Mouse (Mus musculus) CH12.LX (cell line): ENCODE measurements around the gene Eif4h. TPM values are rescaled to one million over a fixed set of nuclear protein-coding genes. Genes with fewer than 3 reads are reported as not detected.

ENCODE experiments used
- DNase-seq: peaks from one replicate; pipeline ENCODE4 v3.0.0-alpha.2; 2013; ENCODE audit errors: extremely low read depth
- H3K27ac ChIP-seq: 2 replicates; pipeline ENCODE4 v1.5.1; 2012; ENCODE audit warnings: low read depth, mild to moderate bottlenecking, control low read depth, moderate library complexity; ENCODE audit not compliant: insufficient read depth
- H3K27me3 ChIP-seq: replicated peaks from 2 replicates; pipeline ENCODE3; 2012; ENCODE audit warnings: inconsistent platforms
- H3K36me3 ChIP-seq, 2 experiments: replicated peaks in 1 of 2; 2 replicates each; pipeline versions ENCODE3 to v1.6.1; 2012; ENCODE audit warnings: inconsistent platforms in 1 of 2, low read length in 1 of 2, mild to moderate bottlenecking in 1 of 2, mixed read lengths in 1 of 2, moderate library complexity in 1 of 2; ENCODE audit not compliant: control insufficient read depth in 1 of 2, insufficient read depth in 1 of 2
- H3K4me1 ChIP-seq, 2 experiments: 2 replicates each; pipeline ENCODE4 v1.6.1; 2012; ENCODE audit warnings: inconsistent platforms in 1 of 2, moderate library complexity in 1 of 2; ENCODE audit not compliant: insufficient read depth in 2 of 2, control insufficient read depth in 1 of 2
- H3K4me2 ChIP-seq: 2 replicates; pipeline ENCODE4 v1.6.1; 2012; ENCODE audit warnings: low read depth, mild to moderate bottlenecking, control low read depth; ENCODE audit not compliant: poor library complexity, insufficient read depth, severe bottlenecking
- H3K4me3 ChIP-seq, 3 experiments: fragments of 150-350 bp in 1 of 3; sonication (generic) in 1 of 3; replicated peaks in 1 of 3; 2 replicates each; pipeline versions ENCODE3 to v1.5.1; 2011 to 2012; ENCODE audit warnings: low read depth in 2 of 3, low read length in 2 of 3, mild to moderate bottlenecking in 2 of 3, moderate library complexity in 2 of 3, control low read depth in 1 of 3, improper control_type of control experiment in 1 of 3, inconsistent platforms in 1 of 3, mixed read lengths in 1 of 3; ENCODE audit not compliant: poor library complexity in 1 of 3
- H3K79me2 ChIP-seq: replicated peaks from 2 replicates; pipeline ENCODE4 v1.6.1; 2012; ENCODE audit warnings: mild to moderate bottlenecking, moderate library complexity; ENCODE audit not compliant: control insufficient read depth, poor library complexity, insufficient read depth, severe bottlenecking; ENCODE audit errors: extremely low read depth
- H3K9ac ChIP-seq: 2 replicates; pipeline ENCODE4 v1.6.1; 2012; ENCODE audit warnings: low read depth, mild to moderate bottlenecking, control low read depth, moderate library complexity; ENCODE audit not compliant: insufficient read depth
- H3K9me3 ChIP-seq: replicated peaks from 2 replicates; pipeline ENCODE3; 2012; ENCODE audit warnings: low read length, inconsistent platforms, mixed read lengths
- BHLHE40 ChIP-seq: IDR thresholded peaks from 2 replicates; pipeline ENCODE4 v1.6.1; 2011; ENCODE audit warnings: mild to moderate bottlenecking, low read depth, low read length, improper control_type of control experiment
- CHD1 ChIP-seq: IDR thresholded peaks from 2 replicates; pipeline ENCODE4 v1.6.1; 2012; ENCODE audit warnings: low read depth, low read length, improper control_type of control experiment, inconsistent platforms
- CHD2 ChIP-seq: IDR thresholded peaks from 2 replicates; pipeline ENCODE4 v1.6.1; 2011; ENCODE audit warnings: low read length, improper control_type of control experiment
- CTCF ChIP-seq, 2 experiments: IDR thresholded peaks in 1 of 2; conservative IDR thresholded peaks in 1 of 2; 2 replicates each; pipeline ENCODE4 v1.5.1; 2011 to 2012; ENCODE audit warnings: low read depth in 2 of 2, low read length in 2 of 2, improper control_type of control experiment in 1 of 2, inconsistent platforms in 1 of 2, mild to moderate bottlenecking in 1 of 2, moderate library complexity in 1 of 2
- E2F4 ChIP-seq: IDR thresholded peaks from 2 replicates; pipeline ENCODE4 v1.6.1; 2011; ENCODE audit warnings: low read depth, low read length, improper control_type of control experiment; ENCODE audit not compliant: insufficient replicate concordance
- ELF1 ChIP-seq: IDR thresholded peaks from 2 replicates; pipeline ENCODE4 v1.6.1; 2014; ENCODE audit warnings: low read depth, mild to moderate bottlenecking, inconsistent platforms, low read length, improper control_type of control experiment
- EP300 ChIP-seq: IDR thresholded peaks from 2 replicates; pipeline ENCODE4 v1.6.1; 2011; ENCODE audit warnings: low read length, improper control_type of control experiment
- ETS1 ChIP-seq: conservative IDR thresholded peaks from 2 replicates; pipeline ENCODE4 v1.6.1; 2012; ENCODE audit warnings: low read depth, mild to moderate bottlenecking, inconsistent platforms, low read length, improper control_type of control experiment, moderate library complexity
- IRF4 ChIP-seq: IDR thresholded peaks from 2 replicates; pipeline ENCODE4 v1.6.1; 2014; ENCODE audit warnings: low read depth, mild to moderate bottlenecking, inconsistent platforms, low read length, improper control_type of control experiment
- JUN ChIP-seq: IDR thresholded peaks from 2 replicates; pipeline ENCODE4 v1.6.1; 2011; ENCODE audit warnings: low read depth, mild to moderate bottlenecking, low read length, improper control_type of control experiment, moderate library complexity; ENCODE audit not compliant: insufficient read depth
- MAFK ChIP-seq: IDR thresholded peaks from 2 replicates; pipeline ENCODE4 v1.6.1; 2011; ENCODE audit warnings: low read length, improper control_type of control experiment; ENCODE audit not compliant: insufficient replicate concordance
- MAX ChIP-seq: IDR thresholded peaks from 2 replicates; pipeline ENCODE4 v1.6.1; 2011; ENCODE audit warnings: low read length, improper control_type of control experiment
- MAZ ChIP-seq: IDR thresholded peaks from 2 replicates; pipeline ENCODE4 v1.6.1; 2012; ENCODE audit warnings: low read depth, mild to moderate bottlenecking, inconsistent platforms, low read length, improper control_type of control experiment, moderate library complexity
- MEF2A ChIP-seq: IDR thresholded peaks from 2 replicates; pipeline ENCODE4 v1.6.1; 2014; ENCODE audit warnings: low read depth, mild to moderate bottlenecking, inconsistent platforms, low read length, improper control_type of control experiment, borderline replicate concordance
- MXI1 ChIP-seq: IDR thresholded peaks from 2 replicates; pipeline ENCODE4 v1.6.1; 2011; ENCODE audit warnings: mild to moderate bottlenecking, low read depth, low read length, improper control_type of control experiment
- NRF1 ChIP-seq: IDR thresholded peaks from 2 replicates; pipeline ENCODE4 v1.6.1; 2014; ENCODE audit warnings: low read depth, mild to moderate bottlenecking, inconsistent platforms, low read length, improper control_type of control experiment, moderate library complexity
- POLR2A ChIP-seq: IDR thresholded peaks from 2 replicates; pipeline ENCODE4 v1.6.1; 2011; ENCODE audit warnings: low read depth, mild to moderate bottlenecking, improper control_type of control experiment, low read length
- RCOR1 ChIP-seq: conservative IDR thresholded peaks from 2 replicates; pipeline ENCODE4 v1.6.1; 2012; ENCODE audit warnings: low read depth, mild to moderate bottlenecking, inconsistent platforms, low read length, improper control_type of control experiment
- TBP ChIP-seq: conservative IDR thresholded peaks from 2 replicates; pipeline ENCODE4 v1.6.1; 2011; ENCODE audit warnings: low read depth, low read length, improper control_type of control experiment
- TCF12 ChIP-seq: IDR thresholded peaks from 2 replicates; pipeline ENCODE4 v1.6.1; 2014; ENCODE audit warnings: low read depth, mild to moderate bottlenecking, inconsistent platforms, low read length, improper control_type of control experiment
- UBTF ChIP-seq: IDR thresholded peaks from 2 replicates; pipeline ENCODE4 v1.6.1; 2012; ENCODE audit warnings: low read depth, mild to moderate bottlenecking, inconsistent platforms, low read length, improper control_type of control experiment, moderate library complexity
- USF1 ChIP-seq: IDR thresholded peaks from 2 replicates; pipeline ENCODE4 v1.6.1; 2014; ENCODE audit warnings: low read depth, mild to moderate bottlenecking, inconsistent platforms, low read length, improper control_type of control experiment
- ZKSCAN1 ChIP-seq: IDR thresholded peaks from 2 replicates; pipeline ENCODE4 v1.6.1; 2012; ENCODE audit warnings: low read depth, inconsistent platforms, low read length, improper control_type of control experiment, borderline replicate concordance
- ZMIZ1 ChIP-seq: IDR thresholded peaks from 2 replicates; pipeline ENCODE4 v1.6.1; 2012; ENCODE audit warnings: low read depth, mild to moderate bottlenecking, inconsistent platforms, low read length, improper control_type of control experiment
- dilution Hi-C: fragments of 300-500 bp; cut with MboI; formaldehyde crosslinking; loops from 2 replicates; pipeline ENCODE4 v1.14.3; 2020; ENCODE audit warnings: low sequenced_read_pairs; ENCODE audit not compliant: extremely low pct_unique_long_range_greater_than_20kb, extremely low pct_ligation_motif_present
- in situ Hi-C: fragments of 300-500 bp; cut with MboI; formaldehyde crosslinking; loops from 3 replicates; pipeline ENCODE4 v1.14.3; 2019; ENCODE audit warnings: low sequenced_read_pairs, low pct_ligation_motif_present, low pct_unique_long_range_greater_than_20kb, mixed read lengths
- polyA plus RNA-seq: library from polyadenylated mRNA; unstranded; fragments of >175 nt; gene quantifications from 2 replicates; pipeline ENCODE4 v1.2.1, GENCODE M21; 2012; ENCODE audit warnings: low read depth; ENCODE audit not compliant: insufficient read length
- total RNA-seq, 2 experiments: library from RNA; depleted of rRNA; stranded (reverse); fragments of 300-350 nt in 1 of 2; fragments of >200 nt in 1 of 2; gene quantifications; 2 replicates each; pipeline ENCODE4 v1.2.3; 2012 to 2014

Eif4h gene
- total and polyA plus RNA-seq, 3 experiments, result 391 to 470 (median 408) TPM

- Histone ChIP-seq H3K27ac (no peak overlapping the region), H3K36me3 (peaks cover 75 to 85% of the 10 kb centered on the region in 2 experiments), H3K79me2 (no peaks in the 10 kb centered on the region), H3K4me1 (peaks cover 2 to 13% of the 10 kb centered on the region in 2 experiments; a peak in 1 of 4 replicates), H3K4me2 (no peak overlapping the region), H3K9ac (no peak overlapping the region), H3K9me3 (no peaks in the 10 kb centered on the region), H3K4me3 (no peak overlapping the region), H3K27me3 (no peaks in the 10 kb centered on the region)
- in situ Hi-C loops, result no loop called here
- DNase-seq, result no peak
- dilution Hi-C loops, result no loop called here
- TF ChIP-seq MEF2A, result no peak
- no peak for TF ChIP-seq ETS1
- no peak for TF ChIP-seq MXI1
- no peak for TF ChIP-seq TCF12
- TF ChIP-seq CTCF (conservative IDR thresholded peaks at IDR 0.05 in 1 of 2, IDR thresholded peaks at IDR 0.05 in 1 of 2; ENCODE audit: low read depth in 2 of 2, low read length in 2 of 2), result no peak
- no peak for TF ChIP-seq ZKSCAN1
- no peak for TF ChIP-seq BHLHE40
- TF ChIP-seq CHD2, result no peak
- no peak for TF ChIP-seq E2F4
- no peak for TF ChIP-seq MAX
- TF ChIP-seq CHD1, result no peak
- TF ChIP-seq EP300, result no peak
- TF ChIP-seq ZMIZ1, result no peak
- no peak for TF ChIP-seq TBP
- TF ChIP-seq NRF1, result no peak
- TF ChIP-seq RCOR1, result no peak
- no peak for TF ChIP-seq MAFK
Measured at GRCm38 (mm10) chr5:134592026-134592581, 47.2 kb downstream of the Eif4h start.

- Histone ChIP-seq H3K36me3 (peaks cover 62 to 83% of the 10 kb centered on the region in 2 experiments), H3K4me1 (peaks cover 2 to 24% of the 10 kb centered on the region in 2 experiments; a peak in 2 of 4 replicates)
- in situ Hi-C loops, result no loop called here
Measured at GRCm38 (mm10) chr5:134589900-134590299, 49.4 kb downstream of the Eif4h start.

More at GRCm38 (mm10) chr5:134589900-134590299, 49.4 kb downstream of the Eif4h start:
- H3K4me3 ChIP-seq, result no peak overlapping the region
- dilution Hi-C loops, result no loop called here
- TF ChIP-seq UBTF (no peak), TCF12 (peak; percentile 40; the same call in 1 of the 2 replicates), ELF1 (no peak), MAFK (no peak), CHD1 (no peak), POLR2A (no peak), JUN (no peak), MXI1 (no peak), USF1 (no peak), EP300 (no peak), CTCF (conservative IDR thresholded peaks at IDR 0.05 in 1 of 2, IDR thresholded peaks at IDR 0.05 in 1 of 2; ENCODE audit: low read depth in 2 of 2, low read length in 2 of 2) (no peak), IRF4 (peak; percentile 58; the same call in 1 of the 2 replicates), MAZ (no peak), NRF1 (no peak)
- H3K79me2 ChIP-seq, result peaks cover 21% of the 10 kb centered on the region
- H3K27me3 ChIP-seq, result no peaks in the 10 kb centered on the region
- H3K9ac ChIP-seq, result no peak overlapping the region
- H3K9me3 ChIP-seq, result no peaks in the 10 kb centered on the region
- 0 out of 2 replicates have a peak overlapping the region, but pooled peaks have one; percentile 4 for H3K27ac ChIP-seq
- no peak for DNase-seq
- no peak overlapping the region for H3K4me2 ChIP-seq
